Mouse (Mus musculus) kidney, postnatal 36 days (tissue): ENCODE results near the gene Nup88.
"Not testable (repeated sequence)": the region's sequence is repeated elsewhere in the genome, so short reads cannot be mapped to it uniquely, and the experiment has no call there.

ENCODE experiments used
- DNase-seq, 2 experiments: peaks; one replicate each; pipeline ENCODE4 v3.0.0; 2021 to 2022; ENCODE audit warnings: mixed read lengths in 2 of 2

Gene Nup88

GRCm38 (mm10) chr11:70969271-70969794 lies 440 bp downstream of the Nup88 start:
- DNase-seq, result peak in 1 of 2 experiments; percentile 7

GRCm38 (mm10) chr11:70964222-70964907 lies 5.4 kb downstream of the Nup88 start:
- DNase-seq, result no peak

DNA sequence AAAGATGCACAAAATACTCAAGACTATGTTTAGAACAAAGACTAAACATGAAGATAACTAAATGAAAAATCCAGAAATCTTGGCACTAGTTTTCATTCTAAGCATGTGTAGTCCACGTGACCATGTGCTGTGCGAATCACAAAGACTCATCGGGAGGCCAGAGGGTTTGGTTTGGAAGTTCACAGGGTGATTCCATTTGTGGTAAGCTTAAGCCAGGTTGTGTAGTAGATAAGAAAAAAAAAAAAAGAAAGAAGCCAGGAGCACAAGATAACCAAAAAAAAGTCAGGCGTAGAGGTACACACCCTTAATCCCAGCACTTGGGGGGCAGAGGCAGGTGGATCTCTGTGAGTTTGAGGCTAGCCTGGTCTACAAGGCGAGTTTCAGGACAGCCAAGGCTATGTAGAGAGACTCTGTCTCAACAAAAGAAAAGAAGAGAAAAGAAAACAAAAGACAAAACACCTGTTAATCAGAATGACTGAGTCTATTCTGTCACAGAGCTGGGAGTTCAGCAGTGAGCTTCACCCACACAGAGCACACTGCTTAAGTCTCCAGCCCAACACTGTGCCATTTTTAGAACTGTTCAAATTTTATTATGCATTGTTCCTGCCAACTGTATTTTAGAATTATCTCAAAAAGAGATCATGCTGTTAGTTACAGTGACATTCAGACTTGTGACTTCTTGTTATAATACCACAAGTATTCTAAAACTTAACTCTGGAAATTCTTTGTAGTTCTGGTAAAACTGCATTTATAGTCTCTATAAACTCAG lies 8.8 kb downstream of the Nup88 start:
- no peak for DNase-seq

- DNase-seq, result no peak
These were observed 15.1 kb downstream of the Nup88 start for GRCm38 (mm10) chr11:70954711-70955110.

GRCm38 (mm10) chr11:70944935-70945817 lies 24.6 kb downstream of the Nup88 start:
- no peak for DNase-seq

- DNase-seq, result no peak
These were observed 26.1 kb downstream of the Nup88 start for GRCm38 (mm10) chr11:70943651-70944050.

DNA sequence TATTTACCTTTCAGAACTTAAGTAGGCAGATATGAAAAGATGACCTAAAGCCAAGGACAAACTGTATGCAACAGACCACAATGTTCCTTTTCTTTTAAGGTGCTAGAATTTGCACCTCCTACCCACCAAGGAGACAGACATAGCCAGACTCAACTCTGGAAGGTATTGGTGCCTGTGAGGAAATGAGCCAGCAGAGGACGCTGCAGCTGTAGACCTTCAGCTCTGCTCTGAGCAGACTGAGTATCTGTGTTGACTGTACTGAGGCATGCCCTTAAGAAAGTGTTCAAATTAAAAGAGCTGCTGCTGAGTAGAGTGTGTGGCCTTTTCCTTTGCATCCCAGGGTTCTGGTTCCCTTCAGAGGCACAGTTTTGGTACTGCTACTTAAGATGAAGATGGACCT lies 27.2 kb downstream of the Nup88 start:
- no peak for DNase-seq

GRCm38 (mm10) chr11:70935316-70935715 lies 34.5 kb downstream of the Nup88 start:
- DNase-seq, result no peak

- DNase-seq, result no peak
These were observed 38.3 kb downstream of the Nup88 start for GRCm38 (mm10) chr11:70931461-70931860.

DNA sequence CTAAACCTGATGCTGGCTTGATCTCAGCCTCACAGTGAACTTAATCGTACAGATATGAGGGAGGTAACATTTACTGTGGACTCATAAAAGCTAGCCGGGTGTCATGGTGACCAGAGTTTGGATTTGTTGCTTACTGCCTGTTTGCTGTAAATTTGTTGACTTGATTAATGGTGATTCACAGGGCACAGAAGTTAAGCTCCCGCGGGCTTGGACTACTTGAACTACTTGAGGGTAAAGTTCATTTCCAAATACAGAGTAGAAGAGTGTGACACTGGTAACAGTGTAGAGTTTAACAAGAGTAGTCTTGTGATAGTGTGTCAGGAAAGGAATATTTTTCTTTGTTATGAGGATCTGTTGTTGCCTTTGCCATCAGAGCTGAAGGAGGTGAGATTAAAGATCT lies 50.2 kb downstream of the Nup88 start:
- DNase-seq, result peak; percentile 23 to 28

- no peak for DNase-seq
These were observed 51.9 kb downstream of the Nup88 start for GRCm38 (mm10) chr11:70917896-70918295.

- no peak for DNase-seq
These were observed 57.9 kb downstream of the Nup88 start for GRCm38 (mm10) chr11:70911920-70912319.

- DNase-seq, result no peak
These were observed 58.5 kb downstream of the Nup88 start for GRCm38 (mm10) chr11:70911323-70911722.

GRCm38 (mm10) chr11:70906681-70907080 lies 63.1 kb downstream of the Nup88 start:
- no peak for DNase-seq

DNA sequence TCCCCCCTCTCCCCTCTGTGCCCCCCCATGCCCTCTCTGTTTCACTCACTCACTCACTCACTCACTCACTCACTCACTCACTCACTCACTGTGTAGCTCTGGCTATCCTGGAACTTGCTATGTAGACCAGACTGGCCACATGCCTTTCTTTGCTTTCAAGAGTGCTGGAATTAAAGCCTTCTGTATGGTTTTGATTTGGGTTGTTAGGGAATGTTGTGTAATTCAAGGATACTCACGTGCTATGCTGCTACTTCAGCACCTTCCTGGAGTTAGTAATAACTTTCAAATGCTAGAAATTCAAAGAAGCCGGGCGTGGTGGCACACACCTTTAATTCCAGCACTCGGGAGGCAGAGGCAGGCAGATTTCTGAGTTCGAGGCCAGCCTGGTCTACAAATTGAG lies 71.6 kb downstream of the Nup88 start:
- DNase-seq, result not testable (repeated sequence)

- DNase-seq, result no peak
These were observed 72.1 kb downstream of the Nup88 start for GRCm38 (mm10) chr11:70897680-70898079.
